Comparison of ENCODE assay signal across 17 mouse cellular contexts in the genomic region with DNA sequence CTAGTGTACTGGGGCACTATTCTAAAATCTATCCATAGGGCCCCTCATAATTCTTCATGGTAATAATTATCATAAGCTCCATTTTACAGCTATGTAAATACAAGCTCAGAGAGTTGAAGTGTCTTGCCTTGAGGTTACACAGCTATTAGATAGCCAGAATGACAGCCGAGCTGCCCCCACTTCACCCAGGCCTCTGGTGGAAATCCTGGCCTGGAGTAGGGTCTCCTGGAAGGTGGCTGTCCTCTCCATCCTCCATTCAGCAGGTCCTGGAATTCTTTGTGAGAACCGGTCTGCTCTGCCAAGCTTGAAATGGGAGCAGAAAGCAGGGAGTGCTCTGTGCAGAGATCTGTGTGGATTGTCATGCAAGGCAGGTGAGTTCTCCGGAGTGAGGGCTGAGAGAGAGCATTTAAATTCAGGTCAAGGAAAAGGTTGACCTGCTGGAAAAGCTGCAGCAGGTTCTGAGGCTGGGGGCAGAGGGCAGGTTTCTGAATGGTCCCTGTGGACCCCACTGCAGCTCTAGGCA.
A peak's percentile ranks its signal among the peaks of the same experiment; 100 is the strongest.
DNase-seq lines count a peak whose midpoint lies in the region; ATAC-seq lines count a peak whose summit lies in the region.
"Had no signal": no experiment of that assay in that cellular context is flagged by ENCODE, and none has a peak within 500 bp of the region (broad histone marks: within the 10 kb centered on the region; RNA-seq: fewer than 3 reads in every experiment).

No protein-coding gene starts in this region.

- no peak overlapping the region for H3K4me3 ChIP-seq in hindbrain, embryonic 16.5 days (ENCODE audit: low read length)
- H3K4me3 ChIP-seq in neural tube, embryonic 13.5 days = no peak overlapping the region
- H3K4me3 ChIP-seq: embryonic facial prominence, embryonic 15.5 days; limb, embryonic 10.5 days had no signal

- H3K36me3 ChIP-seq in hindbrain, embryonic 16.5 days (ENCODE audit: control insufficient read depth, insufficient read depth, low read length) = no peaks in the 10 kb centered on the region
- H3K36me3 ChIP-seq in neural tube, embryonic 13.5 days = no peaks in the 10 kb centered on the region
- H3K36me3 ChIP-seq: G1E had no signal

- H3K9ac ChIP-seq in hindbrain, embryonic 16.5 days (ENCODE audit: low read depth, low read length) = peak overlapping the region; percentile 41; the same call in 1 of the 2 replicates
- H3K9ac ChIP-seq in neural tube, embryonic 13.5 days = peak overlapping the region; percentile 26; the same call in 1 of the 2 replicates
- H3K9ac ChIP-seq: embryonic facial prominence, embryonic 15.5 days; liver, embryonic 14.5 days had no signal

- H3K4me1 ChIP-seq in hindbrain, embryonic 16.5 days (ENCODE audit: control insufficient read depth, insufficient read depth, low read depth, low read length) = peaks cover 9% of the 10 kb centered on the region
- H3K4me1 ChIP-seq in neural tube, embryonic 13.5 days (replicated peaks) = peaks cover 12% of the 10 kb centered on the region

- no peaks in the 10 kb centered on the region for H3K27me3 ChIP-seq in hindbrain, embryonic 16.5 days (replicated peaks; ENCODE audit: control insufficient read depth, insufficient read depth, low read length)
- H3K27me3 ChIP-seq in neural tube, embryonic 13.5 days = peaks cover 3% of the 10 kb centered on the region
- H3K27me3 ChIP-seq: embryonic facial prominence, embryonic 15.5 days had no signal

- peak; percentile 30 to 51 for DNase-seq in cerebellum, postnatal 14 days
- no peak for DNase-seq in cerebellum, adult 18-20 months
- peak; percentile 18 for DNase-seq in retina, embryonic 14.5 days (ENCODE audit: low spot score)
- DNase-seq in retina, postnatal 1 day = no peak
- DNase-seq in gastrocnemius, adult 8-10 months (ENCODE audit: low spot score in 2 of 2) = no peak
- no peak for DNase-seq in urinary bladder, postnatal 4 days (ENCODE audit: low spot score in 2 of 2)
- DNase-seq: cerebellum, adult 8-10 months; heart, postnatal 10 days; right cerebral cortex, postnatal 14 days; thymus, adult 18-20 months had no signal

- H3K4me2 ChIP-seq in hindbrain, embryonic 16.5 days (ENCODE audit: low read length) = peak overlapping the region; percentile 33; the same call in 1 of the 2 replicates
- 0 out of 2 replicates have a peak overlapping the region, but pooled peaks have one; percentile 11 for H3K4me2 ChIP-seq in neural tube, embryonic 13.5 days
- H3K4me2 ChIP-seq: embryonic facial prominence, embryonic 15.5 days had no signal

- H3K9me3 ChIP-seq in hindbrain, embryonic 16.5 days (ENCODE audit: control insufficient read depth, low read length) = no peaks in the 10 kb centered on the region
- no peaks in the 10 kb centered on the region for H3K9me3 ChIP-seq in neural tube, embryonic 13.5 days
- H3K9me3 ChIP-seq: embryonic facial prominence, embryonic 15.5 days; limb, embryonic 10.5 days had no signal

- 14% methylated on average over 3 of the region's 3 CpGs for whole genome bisulfite sequencing in hindbrain, embryonic 16.5 days
- WGBS in neural tube, embryonic 13.5 days = 21% methylated on average over 3 of the region's 3 CpGs

- peak; percentile 62 for ATAC-seq in hindbrain, embryonic 16.5 days
- ATAC-seq in neural tube, embryonic 13.5 days (ENCODE audit: low read depth) = no peak
- ATAC-seq: intestine, postnatal 0 days had no signal

- H3K27ac ChIP-seq in hindbrain, embryonic 16.5 days (ENCODE audit: low read depth, low read length) = no peak overlapping the region
- 0 out of 2 replicates have a peak overlapping the region, but pooled peaks have one; percentile 7 for H3K27ac ChIP-seq in neural tube, embryonic 13.5 days (replicated peaks)
- H3K27ac ChIP-seq: embryonic facial prominence, embryonic 15.5 days; limb, embryonic 10.5 days; liver, embryonic 14.5 days had no signal

Comparison
In these comparisons a context has a peak if more than half of its experiments do, and no peak if none do; other contexts are left out.
1. DNase-seq: peak in cerebellum, postnatal 14 days (2 of 2) and retina, embryonic 14.5 days (single experiment); none in cerebellum, adult 18-20 months (0 of 2), retina, postnatal 1 day (single experiment), gastrocnemius, adult 8-10 months (0 of 2) and urinary bladder, postnatal 4 days (0 of 2).